Mouse (Mus musculus) embryo, embryonic 10.5 days (tissue): ENCODE results near the gene Mbd4.
"Not testable (repeated sequence)": the region's sequence is repeated elsewhere in the genome, so short reads cannot be mapped to it uniquely, and the experiment has no call there.

Experiments
- DNase-seq: peaks from one replicate; pipeline ENCODE4 v3.0.0-alpha.2; 2015; ENCODE audit warnings: low spot score

Mbd4 gene

GRCm38 (mm10) chr6:115853091-115853813 is at the start of gene Mbd4, which contains the start of gene Ift122:
Mbd4 (minus strand) TSS chr6:115853371.
Ift122 (plus strand) TSS chr6:115853470.
- DNase-seq: peak; percentile 100

- no peak for DNase-seq
Observed at GRCm38 (mm10) chr6:115902545-115902944, 49.4 kb upstream of the Mbd4 start.

- DNase-seq: peak; percentile 19
Observed at GRCm38 (mm10) chr6:115901489-115901931, 48.3 kb upstream of the Mbd4 start.

- DNase-seq: peak; percentile 74
Observed at GRCm38 (mm10) chr6:115901062-115901461, 47.9 kb upstream of the Mbd4 start.

GRCm38 (mm10) chr6:115897926-115898520 is 44.9 kb upstream of the Mbd4 start:
- no peak for DNase-seq

- no peak for DNase-seq
Observed at GRCm38 (mm10) chr6:115897117-115897516, 43.9 kb upstream of the Mbd4 start.

GRCm38 (mm10) chr6:115896346-115896745 is 43.2 kb upstream of the Mbd4 start:
- DNase-seq: no peak

- no peak for DNase-seq
Observed at GRCm38 (mm10) chr6:115892363-115892762, 39.2 kb upstream of the Mbd4 start.

GRCm38 (mm10) chr6:115891497-115892061 is 38.4 kb upstream of the Mbd4 start:
- no peak for DNase-seq

- no peak for DNase-seq
Observed at GRCm38 (mm10) chr6:115891061-115891460, 37.9 kb upstream of the Mbd4 start.

GRCm38 (mm10) chr6:115890601-115891000 is 37.4 kb upstream of the Mbd4 start:
- DNase-seq: no peak

GRCm38 (mm10) chr6:115888296-115888695 is 35.1 kb upstream of the Mbd4 start:
- peak; percentile 40 for DNase-seq

- no peak for DNase-seq
Observed at GRCm38 (mm10) chr6:115886894-115887293, 33.7 kb upstream of the Mbd4 start.

GRCm38 (mm10) chr6:115884018-115884417 is 30.8 kb upstream of the Mbd4 start:
- no peak for DNase-seq

- no peak for DNase-seq
Observed at GRCm38 (mm10) chr6:115880751-115881150, 27.6 kb upstream of the Mbd4 start.

GRCm38 (mm10) chr6:115879736-115880135 is 26.6 kb upstream of the Mbd4 start:
- no peak for DNase-seq

GRCm38 (mm10) chr6:115878694-115879093 is 25.5 kb upstream of the Mbd4 start:
- DNase-seq: no peak

GRCm38 (mm10) chr6:115877239-115877638 is 24.1 kb upstream of the Mbd4 start:
- no peak for DNase-seq

GRCm38 (mm10) chr6:115871318-115871717 is 18.1 kb upstream of the Mbd4 start:
- not testable (repeated sequence) for DNase-seq

- DNase-seq: not testable (repeated sequence)
Observed at GRCm38 (mm10) chr6:115867157-115867556, 14.0 kb upstream of the Mbd4 start.

- DNase-seq: no peak
Observed at GRCm38 (mm10) chr6:115865246-115865645, 12.1 kb upstream of the Mbd4 start.

GRCm38 (mm10) chr6:115863340-115863841 is 10.2 kb upstream of the Mbd4 start:
- no peak for DNase-seq

- no peak for DNase-seq
Observed at GRCm38 (mm10) chr6:115860027-115860556, 6.9 kb upstream of the Mbd4 start.
